Mouse (Mus musculus) kidney, postnatal 25 days (tissue): ENCODE data around the gene Ankrd33.
A peak's percentile ranks its signal among the peaks of the same experiment; 100 is the strongest.
"Not testable (repeated sequence)": the region's sequence is repeated elsewhere in the genome, so short reads cannot be mapped to it uniquely, and the experiment has no call there.

Source experiments
- DNase-seq, 2 experiments: peaks; one replicate each; pipeline ENCODE4 v3.0.0; 2021; ENCODE audit warnings: mixed read lengths in 2 of 2

Ankrd33 gene

DNA sequence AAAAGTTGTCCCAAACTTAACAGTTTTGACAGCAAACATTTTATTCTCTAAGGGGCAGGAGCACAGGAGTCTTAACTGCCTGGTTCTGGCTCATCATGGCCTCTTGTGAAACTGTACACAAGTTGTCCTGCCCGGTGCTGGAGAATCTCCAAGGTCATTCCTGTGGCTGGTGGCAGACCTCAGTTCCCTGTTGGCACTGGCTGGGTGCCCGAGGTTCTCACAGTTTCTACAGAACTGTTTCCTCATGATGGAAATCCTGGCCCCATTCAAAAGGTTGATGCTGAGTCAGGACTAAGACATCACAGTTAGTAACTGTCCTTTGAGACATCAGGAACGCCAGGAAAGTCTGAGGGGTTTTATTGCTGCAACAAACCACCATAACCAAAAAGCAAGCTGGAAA lies 28.6 kb upstream of the Ankrd33 start:
- DNase-seq = peak; percentile 76 to 88

DNA sequence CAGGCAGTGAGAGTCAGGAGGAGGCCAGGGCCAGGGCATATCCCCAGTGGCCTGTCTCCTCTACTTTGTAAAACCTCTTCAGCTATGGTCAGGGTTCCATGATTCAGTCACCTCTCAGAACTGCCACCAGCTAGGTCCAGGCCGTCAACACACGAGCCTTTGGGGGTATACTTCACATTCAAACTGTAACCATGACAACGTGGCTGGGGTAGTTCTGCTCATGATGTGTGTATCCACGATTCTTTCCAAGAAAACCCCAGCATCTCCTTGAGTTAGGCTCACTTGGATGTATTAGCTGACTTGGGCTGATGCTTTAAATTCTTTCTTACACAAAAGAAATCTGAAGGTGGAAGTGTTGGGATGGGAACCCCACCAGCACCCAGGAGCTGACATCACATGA lies 27.3 kb upstream of the Ankrd33 start:
- no peak for DNase-seq

DNA sequence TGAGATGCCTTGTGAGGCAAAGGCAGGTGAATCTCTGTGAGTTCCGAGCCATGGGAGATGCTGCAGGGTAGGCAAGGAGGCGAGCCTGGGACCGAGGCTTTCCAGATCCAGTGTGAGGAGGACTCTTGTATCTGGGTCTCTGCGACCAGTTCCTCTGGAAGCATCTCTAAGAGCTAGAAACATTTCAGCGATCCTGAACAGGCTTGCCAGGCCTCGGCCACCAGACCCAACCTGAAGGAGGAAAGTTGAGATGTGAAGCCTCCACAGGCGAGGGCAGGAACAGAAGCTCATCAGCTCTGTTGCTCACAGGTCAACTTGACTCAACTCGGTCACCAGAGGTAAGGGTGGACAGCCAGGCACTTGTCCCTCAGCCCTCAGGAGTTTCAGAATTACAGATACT lies 24.0 kb upstream of the Ankrd33 start:
- DNase-seq = no peak

DNA sequence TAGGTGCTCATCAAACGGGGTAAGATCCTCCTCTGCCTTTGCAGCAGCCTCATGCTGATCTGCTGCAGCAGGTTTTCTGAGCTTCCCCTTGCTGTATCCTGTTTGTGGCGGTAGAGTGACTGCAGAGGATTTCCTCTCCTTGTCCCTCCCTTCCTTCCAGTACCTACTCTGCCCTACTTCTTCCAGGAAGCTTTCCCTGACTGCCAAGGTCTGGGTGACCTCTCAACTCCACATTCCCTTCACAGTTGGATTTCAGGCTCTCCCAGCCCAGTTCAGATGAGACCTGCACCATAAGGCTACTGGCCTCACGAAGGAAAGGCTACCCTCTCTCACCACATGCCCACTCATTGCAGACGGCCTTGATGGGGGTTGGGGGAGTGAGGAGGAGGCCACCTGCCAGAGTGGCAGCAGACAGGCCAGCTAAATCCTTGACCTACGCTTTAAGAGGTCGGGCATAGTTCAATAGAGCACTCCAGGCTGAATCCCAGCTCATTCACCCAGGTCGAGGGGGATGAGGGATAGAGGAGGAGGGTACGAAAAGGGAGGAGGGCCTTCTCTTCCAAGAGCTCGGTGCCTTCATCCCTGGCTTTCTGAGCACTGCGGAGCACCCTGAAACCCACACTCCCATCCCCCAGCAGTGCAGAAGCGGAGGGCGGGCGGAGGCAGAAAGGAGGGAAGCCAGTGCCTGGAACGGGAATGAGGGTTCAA lies 23.3 kb upstream of the Ankrd33 start:
- peak in 1 of 2 experiments; percentile 58 for DNase-seq

DNA sequence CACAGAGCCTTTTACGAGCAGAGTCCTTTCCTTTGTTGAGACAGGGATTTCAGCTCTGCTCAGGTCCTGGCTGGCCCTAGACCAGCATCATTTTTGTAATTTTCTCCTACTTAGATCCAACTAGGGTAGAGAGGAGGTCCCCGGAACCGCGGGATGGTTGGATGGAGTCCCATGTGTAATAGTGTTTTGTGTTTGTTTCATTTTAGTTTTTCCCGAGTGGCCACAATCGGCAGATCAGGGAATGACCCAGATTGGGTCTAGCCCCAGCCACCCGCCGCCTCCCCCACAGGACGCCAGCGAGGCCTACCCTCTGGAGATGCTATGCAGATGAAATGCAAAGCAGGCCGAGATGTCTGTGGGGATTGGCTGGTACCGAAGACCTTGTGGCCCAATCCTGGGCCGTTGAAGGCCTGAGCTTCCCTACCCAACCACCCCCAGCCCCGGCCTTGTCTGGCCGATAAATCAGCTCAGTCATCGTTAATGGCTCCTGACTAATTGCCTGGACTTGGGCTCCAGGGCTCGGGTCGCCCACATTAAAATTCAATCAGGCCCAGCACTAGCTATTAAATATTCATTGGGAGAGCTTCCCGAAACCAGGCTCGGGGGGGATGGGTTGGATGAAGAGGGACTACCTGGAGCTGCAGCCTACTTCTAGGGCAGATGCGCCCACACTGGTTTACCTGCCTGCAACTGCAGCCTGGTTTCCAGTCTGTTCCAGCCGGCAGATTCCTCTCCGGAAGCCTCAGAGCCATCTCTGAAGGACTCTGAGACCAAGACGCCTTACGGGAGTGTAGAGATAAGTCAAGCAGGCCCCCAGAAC lies 22.5 kb upstream of the Ankrd33 start:
- peak; percentile 75 to 92 for DNase-seq

DNA sequence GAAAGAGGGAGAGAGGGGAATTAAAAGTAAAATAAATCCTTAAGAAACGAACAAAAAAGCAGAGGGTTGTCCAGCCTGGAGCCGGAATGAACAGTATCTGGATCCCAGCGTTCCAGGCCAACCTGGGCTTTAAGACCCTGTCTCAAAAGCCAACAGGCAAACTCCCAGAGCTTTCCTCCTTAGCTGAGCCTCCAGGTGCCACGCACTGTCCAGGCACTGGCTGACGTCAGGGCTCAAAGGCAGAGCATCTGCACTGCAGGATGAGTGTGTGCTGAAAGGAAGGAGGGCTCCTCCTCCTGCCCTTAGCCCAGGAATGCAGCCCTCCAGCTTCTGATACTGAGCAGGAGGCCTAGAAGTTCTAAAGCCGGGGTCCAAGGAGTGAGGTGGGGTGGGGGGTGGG lies 21.6 kb upstream of the Ankrd33 start:
- no peak for DNase-seq

DNA sequence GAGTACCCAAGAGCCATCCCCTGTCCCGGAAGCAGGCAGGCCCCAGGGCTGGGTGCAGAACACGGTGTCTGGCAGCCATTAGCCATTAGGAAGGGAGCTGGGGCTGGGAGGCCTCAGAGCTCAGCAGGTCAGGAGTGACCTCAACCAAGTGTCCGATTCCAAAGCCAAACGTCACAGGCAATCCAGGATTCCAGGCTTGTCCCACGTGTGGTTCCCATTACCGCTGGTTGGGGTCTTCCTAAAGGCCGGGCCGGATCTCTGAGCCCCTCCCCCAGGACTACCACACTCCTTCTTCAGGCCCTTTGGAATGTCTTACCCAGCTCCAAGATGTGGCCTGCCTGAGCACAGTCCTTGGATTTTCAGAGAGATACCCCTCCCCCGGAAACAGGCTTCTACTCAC lies 20.6 kb upstream of the Ankrd33 start:
- no peak for DNase-seq

DNA sequence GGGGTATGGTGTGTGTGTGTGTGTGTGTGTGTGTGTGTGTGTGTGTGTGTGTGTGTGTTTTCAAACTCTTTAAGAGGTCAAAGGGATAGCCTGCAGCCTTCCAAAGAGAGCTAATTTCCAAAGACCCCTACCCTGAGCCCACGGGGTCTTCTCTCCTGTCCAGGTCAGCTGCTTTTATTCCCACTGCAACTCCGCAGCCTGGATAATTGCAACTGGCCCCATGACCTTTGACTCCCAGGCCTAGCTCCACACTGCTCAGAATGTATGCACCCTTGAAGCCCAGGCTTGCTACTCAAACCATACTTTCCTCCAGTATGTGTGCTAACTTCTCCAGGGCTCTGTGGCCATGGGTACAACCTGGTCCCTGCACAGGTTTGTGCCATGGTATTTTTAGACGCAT lies 20.2 kb upstream of the Ankrd33 start:
- no peak for DNase-seq

DNA sequence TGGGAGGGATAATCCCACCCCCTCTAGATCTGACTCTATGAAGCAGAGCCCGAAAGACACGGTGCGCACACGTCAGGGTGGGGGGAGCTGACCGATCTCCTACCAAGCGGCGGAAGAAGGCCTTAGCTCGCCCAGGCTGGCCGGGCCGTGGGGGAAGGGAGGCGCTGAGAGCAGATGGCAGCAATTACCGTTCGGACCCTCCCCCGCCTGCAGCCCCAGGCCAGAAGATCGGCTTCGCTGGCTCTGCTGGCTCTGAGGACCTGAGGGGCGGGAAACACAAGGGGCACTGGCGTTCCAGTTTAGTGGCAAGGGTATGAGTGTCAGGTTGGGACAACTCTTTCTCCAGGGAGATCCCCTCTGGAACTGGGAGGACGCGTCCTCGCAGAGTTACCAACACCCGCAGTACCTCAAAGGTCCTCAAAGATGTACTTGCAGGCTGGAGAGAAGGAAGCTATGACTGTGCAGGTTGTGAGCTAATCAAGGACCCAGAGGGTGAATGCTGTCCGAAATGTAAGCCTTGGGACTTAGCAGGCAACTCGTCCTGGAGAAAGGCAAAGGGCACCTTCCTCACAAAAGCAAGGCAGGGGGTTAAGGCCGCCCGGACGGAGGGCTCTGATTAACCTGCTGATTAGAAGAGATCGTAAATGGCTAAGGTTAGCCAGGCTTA lies 17.4 kb upstream of the Ankrd33 start:
- peak in 1 of 2 experiments; percentile 51 for DNase-seq

DNA sequence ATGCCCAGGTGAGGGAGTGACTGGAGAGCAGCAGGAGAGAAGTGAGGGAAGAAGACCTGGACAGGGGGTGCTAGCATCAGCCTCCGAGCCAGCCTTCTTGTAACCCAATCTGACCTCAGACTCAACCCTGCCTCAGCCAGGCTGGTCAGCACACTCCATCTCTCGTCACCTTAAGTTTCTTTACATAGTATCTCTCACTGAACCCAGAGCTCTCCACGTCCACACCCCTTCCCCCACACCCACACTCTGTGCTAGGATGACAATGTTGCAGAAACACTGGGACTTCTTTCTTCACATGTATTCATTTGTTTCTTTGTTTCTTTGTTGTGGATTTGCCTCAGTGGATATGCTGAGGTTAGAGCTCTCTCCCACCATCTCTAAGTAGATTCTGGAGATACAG lies 14.6 kb upstream of the Ankrd33 start:
- DNase-seq = no peak

DNA sequence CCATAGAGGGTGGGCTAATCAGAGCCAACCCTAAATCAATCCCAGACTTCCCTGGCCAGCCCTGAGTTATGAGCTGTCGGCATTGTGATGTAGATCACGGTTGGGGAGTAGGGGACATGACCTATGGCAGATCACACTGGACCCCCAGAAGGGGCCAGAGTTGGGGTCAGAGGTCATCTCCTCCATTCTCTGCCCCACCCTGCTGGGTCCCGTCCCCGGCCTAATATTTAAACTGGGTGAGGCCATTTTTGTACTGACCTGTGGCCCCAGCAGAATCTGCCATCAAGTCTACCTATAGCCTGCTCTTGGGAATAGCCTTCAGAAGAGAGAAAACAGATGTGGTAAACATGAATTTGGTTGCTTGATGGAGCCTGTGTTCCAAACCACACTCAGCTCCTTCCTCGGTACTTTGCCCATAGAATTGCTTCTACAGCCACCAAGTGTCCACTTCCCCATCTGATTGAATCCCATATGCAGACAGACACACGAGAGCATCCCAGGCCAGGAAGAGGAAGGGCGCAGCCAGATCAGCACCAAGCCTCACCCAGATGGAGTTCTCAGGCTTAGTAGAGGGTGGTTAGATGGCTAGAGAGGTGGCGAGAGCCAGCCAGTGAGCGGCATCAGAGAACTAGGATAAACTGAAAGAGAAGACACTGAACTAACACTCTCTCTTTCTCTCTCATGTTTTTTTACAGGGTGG lies 11.8 kb upstream of the Ankrd33 start:
- no peak for DNase-seq

DNA sequence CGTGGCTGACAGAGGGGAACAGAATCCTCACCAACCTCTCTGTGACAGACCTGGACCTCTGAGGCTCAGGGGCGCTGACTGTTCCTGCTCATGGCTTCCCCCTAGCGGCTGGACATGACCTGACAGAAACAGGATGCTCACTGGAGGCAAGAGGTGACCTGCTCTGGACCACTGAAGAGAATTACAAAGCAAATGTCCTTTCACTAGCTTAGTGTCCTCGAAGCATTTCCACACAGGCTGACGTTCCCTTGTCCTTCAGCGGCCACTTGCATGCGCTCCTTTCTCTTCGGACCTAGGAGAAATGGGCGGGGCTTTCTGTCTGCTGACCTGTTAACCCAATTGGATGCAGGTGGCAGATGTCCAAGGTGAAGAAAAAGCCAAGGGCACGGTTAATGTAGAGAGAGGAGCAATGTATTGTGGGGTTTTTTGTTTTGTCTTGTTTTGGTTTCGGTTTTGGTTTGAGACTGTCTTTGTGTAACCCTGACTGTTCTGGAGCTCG lies 10.0 kb upstream of the Ankrd33 start:
- peak; percentile 85 to 89 for DNase-seq

DNA sequence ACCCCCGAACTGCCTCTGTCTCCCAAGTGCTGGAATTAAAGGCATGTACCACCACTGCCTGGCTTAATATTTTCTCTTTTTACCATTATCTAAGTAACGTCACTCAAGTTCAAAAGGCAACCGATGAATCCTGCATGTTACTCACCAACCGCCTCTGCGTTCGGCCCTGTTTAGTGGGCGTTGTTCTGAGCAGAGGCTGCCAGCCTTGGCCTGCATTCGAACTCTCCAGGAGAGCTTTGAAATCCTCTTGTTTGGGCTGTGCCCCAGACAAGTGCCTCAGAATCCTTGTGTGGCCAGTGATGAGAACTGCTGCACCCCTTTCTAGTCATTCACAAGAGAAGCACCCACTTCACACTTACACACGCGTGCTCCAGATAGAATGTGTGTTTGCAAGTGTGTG lies 9.5 kb upstream of the Ankrd33 start:
- no peak for DNase-seq

DNA sequence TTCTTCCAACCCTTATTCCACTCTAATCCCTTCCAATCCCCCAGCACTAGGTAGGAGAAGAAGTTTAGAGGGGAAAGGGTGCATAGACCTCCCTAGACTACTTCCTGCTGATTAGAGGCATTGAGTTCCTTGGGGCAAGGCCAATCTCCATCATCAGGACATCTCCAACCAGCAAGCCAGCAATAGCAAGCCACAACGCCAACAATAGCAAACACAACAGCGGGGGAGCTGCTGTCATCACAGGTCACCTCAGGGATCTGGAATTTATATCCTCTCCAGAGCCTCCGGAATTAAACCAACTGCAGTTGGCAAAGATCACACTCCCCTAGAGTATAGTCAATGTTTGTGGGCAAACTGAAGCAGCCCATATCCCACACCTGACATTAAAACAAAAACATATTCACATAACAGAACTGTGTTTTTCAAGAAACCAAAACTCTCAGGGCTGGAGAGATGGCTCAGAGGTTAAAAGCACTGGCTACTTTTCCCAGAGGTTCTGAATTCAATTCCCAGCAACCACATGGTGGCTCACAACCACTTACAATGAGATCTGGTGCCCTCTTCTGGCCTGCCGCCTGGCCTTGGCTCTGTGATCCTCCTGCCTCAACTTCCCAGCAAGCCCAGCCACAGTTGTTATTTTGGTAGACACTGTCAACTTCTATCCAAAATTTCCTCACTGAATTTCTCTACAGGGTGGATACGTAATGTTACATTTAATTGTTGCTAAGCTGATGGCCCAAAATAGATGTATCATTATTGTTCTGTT lies 7.5 kb upstream of the Ankrd33 start:
- no peak for DNase-seq

DNA sequence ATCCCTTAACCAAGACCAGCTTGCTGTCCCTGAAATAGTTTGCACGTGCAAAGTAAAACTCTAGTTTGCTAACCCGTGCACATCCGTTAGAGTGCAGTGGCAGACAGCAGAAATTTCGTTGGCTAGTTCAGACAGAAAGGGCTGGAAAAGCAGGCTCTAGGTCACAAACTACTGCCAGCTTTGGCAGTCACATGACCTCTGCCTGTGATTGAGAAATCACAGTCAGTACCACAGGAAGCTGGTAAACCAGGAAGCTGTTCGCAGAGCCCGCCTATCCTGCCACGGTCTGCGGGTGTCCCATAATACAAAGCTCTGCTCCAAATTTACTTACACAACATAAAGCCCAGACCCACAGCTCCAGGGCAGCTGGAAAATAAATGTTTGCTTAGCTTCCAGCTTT lies 2.4 kb upstream of the Ankrd33 start:
- peak; percentile 67 to 85 for DNase-seq

DNA sequence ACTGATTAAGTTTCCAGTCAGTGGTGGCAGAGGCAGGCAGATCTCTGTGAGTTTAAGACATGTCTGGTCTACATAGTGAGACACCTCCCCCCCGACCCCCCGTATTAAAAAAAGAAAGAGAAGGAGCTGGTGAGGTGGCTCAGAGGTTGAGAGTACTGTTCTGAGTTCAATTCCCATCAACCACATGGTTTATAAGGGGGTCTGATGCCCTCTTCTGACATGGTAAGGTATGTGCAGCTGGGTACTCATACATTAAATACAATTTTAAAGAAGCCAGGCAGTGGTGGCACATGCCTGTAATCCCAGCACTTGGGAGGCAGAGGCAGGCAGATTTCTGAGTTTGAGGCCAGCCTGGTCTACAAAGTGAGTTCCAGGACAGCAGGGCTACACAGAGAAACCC lies 1.8 kb upstream of the Ankrd33 start:
- not testable (repeated sequence) for DNase-seq

DNA sequence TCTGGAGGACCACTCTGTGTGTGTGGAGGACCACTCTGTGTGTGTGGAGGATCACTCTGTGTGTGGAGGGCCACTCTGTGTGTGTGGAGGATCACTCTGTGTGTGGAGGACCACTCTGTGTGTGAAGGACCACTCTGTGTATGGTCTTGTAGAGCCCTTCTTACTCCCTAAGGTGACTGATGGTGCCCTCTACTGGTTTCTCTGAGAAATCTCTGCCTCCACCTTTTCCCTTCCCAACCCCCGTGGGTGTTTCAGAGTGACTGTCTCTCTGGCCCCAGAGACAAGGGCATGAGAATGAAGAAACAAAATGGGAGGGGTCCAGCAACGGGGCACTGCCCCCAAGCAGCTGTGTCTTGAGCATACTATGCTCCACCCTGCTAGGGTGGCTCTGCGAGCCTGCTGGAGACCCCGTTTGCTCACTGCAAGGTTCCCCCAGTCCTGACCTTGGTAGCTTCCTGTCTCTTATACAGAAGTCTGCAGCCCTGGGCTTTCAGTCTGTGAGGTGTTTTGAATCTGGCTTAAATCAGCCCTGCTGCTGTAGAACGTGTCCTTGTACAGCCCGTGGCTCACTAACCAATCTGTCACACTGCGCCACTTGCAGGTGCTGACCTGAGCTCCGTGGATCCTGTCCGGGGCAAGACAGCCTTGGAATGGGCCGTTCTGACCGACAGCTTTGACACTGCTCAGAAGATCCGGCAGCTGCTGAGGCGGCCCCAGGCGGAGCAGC lies 3.0 kb downstream of the Ankrd33 start:
- DNase-seq = peak in 1 of 2 experiments; percentile 37

DNA sequence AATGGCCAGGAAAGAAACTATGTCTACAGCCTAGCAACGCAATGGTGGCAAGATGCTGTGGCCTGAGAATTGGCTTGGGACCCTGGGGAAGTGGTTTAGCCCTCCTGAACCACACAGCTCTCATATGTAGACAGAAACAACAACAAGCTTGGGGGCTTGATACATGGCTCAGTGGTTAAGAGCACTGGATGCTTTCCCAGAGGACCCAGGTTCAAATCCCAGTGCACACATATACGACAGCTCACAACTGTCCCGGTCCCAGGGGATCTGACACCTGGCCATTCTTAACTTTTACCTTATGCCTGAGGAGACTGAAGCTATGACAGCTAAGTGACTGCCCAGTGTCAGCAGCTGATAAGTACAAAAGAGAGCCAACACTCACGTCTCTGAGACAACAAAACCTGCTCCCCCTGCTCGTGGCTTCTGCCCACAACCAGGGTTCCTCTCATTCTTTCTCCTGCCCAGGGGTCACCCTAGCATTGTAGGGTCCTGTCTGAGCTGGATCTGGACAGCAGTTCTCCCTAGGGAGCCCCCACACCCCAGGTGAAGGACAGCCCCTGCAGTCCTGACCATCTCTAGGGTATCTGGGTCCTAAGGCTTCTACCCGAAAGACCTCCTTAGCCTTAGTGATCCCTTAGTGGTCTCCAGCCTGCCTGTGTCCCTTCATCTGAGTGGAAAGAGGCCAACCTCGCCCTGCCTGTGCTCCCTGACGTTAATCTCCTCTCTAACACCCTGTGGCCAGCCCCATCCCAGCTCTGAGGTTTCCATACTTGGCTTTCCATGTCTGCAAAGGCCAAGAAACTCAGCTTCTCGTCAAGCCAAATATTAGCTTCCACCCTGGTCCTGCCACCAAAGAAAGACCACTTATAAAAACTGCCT lies 6.1 kb downstream of the Ankrd33 start:
- no peak for DNase-seq

DNA sequence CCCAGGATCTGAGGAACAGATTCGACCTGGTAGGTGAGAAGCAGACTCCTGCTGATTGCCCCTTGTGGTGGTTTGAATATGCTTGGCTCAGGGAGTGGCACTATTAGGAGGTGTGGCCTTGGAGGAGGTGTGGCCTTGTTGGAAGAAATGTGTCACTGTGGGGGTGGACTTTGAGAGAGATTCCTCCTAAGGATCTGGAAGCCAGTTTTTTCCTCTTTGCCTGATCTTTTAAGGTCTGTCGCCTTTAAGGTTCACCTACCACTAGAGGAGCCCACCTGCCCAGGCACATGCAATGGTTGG lies 6.7 kb downstream of the Ankrd33 start:
- DNase-seq = peak in 1 of 2 experiments; percentile 51

DNA sequence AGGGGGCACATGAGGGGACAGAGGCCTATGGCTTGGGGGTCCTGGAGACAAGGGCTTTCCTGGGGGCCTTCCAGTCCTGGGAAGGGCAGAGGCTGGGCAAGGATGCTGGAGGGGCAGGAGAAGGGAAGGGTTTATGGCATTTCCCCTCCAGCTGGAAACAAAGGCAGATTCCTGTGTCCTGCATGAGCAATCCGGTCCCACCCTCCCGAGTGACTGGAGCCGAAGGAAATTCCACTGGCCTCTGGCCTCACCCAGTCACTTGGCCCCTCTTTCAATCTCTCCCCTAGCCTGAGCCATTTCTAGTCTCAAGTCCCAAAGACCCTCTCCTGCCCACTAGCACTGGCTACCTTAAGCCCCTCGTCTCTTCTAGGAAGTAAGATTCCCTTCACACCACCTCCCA lies 7.6 kb downstream of the Ankrd33 start:
- DNase-seq = peak; percentile 54 to 74

DNA sequence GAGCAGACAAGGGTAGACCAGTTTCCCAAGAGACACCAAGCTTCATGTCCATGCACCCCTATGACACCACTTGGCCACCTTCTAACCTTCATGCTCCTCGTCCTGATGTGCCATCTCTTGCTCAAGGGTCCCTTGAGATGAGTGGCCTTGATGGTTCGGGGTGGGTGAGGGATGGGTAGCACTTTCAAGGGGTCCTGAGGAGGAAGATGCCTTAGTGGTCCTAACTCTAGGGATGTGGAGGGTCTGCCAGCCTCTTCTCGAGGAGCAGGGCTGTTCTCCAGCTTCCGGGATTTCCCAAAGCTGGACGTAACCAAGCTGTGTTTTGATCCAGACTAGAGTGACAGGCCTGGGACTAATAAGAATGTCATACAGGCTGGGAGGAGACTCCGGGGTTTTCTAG lies 10.0 kb downstream of the Ankrd33 start:
- DNase-seq = no peak
